Mouse (Mus musculus) E14TG2a.4 (cell line): ENCODE results near the gene Gorasp1.
A peak's percentile ranks its signal among the peaks of the same experiment; 100 is the strongest.

Source experiments
- H3K27me3 ChIP-seq: 2 replicates; pipeline ENCODE4 v1.6.1; 2014; ENCODE audit warnings: low read length, control low read depth; ENCODE audit not compliant: insufficient read depth
- H3K36me3 ChIP-seq: 2 replicates; pipeline ENCODE4 v1.6.1; 2014; ENCODE audit warnings: low read length, control low read depth; ENCODE audit not compliant: insufficient read depth
- H3K4me1 ChIP-seq: replicated peaks from 2 replicates; pipeline ENCODE4 v1.6.1; 2014; ENCODE audit warnings: low read depth, low read length, control low read depth
- H3K4me3 ChIP-seq: replicated peaks from 2 replicates; pipeline ENCODE4 v1.5.1; 2014; ENCODE audit warnings: mild to moderate bottlenecking, low read length
- H3K9me3 ChIP-seq: 2 replicates; pipeline ENCODE4 v1.6.1; 2014; ENCODE audit warnings: low read length, control low read depth
- CTCF ChIP-seq: conservative IDR thresholded peaks from 2 replicates; pipeline ENCODE4 v1.5.1; 2014; ENCODE audit warnings: low read length
- NANOG ChIP-seq: IDR thresholded peaks from 2 replicates; pipeline ENCODE4 v1.6.1; 2014; ENCODE audit warnings: borderline replicate concordance, low read length, mixed read lengths
- POU5F1 ChIP-seq: IDR thresholded peaks from 2 replicates; pipeline ENCODE4 v1.6.1; 2014; ENCODE audit warnings: low read length, borderline replicate concordance

Gorasp1 gene

DNA sequence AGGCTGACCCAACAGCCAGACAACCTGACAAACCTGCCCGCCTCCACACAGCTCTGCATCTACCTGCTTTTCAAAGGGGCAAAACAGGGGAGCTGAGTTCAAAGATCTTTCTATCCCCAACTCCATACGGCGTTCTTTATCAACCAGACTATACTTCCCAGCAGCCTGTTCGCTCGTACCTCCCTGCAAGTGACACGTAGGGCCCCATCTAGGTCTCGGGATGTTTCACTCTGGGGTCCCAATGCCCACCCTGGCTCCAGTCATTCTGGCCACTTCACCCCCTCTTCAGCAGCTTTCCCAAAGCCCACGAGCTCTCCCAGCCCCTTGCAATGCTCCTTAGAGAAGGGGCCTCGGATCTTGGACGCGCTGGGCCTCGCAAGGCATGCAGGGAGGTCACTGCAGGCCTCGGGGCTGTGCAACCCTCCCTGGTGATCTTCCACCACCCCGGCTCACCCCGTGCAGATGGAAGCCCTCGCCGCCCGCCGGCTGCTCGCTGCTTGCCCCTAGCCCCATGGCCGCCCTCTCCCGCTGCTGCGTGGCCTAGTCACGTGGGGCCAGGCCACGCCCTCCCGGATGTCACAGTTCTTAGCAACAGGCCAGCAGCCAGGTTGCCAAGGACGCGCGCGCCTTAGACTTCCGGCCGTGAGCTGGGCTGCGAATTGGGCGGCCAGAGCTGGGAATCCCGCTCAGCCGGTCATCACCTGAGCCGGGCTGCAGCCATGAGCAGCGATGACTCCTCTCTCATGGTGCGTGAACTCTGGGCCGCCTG, at the start of gene Gorasp1, which contains the start of gene Ttc21a:
Gene Gorasp1 (minus strand): TSS at position 561 of the 769 bp plus-strand sequence.
Gene Ttc21a (plus strand): TSS at position 602 of the 769 bp plus-strand sequence.
- peaks cover 17% of the 10 kb centered on the region for H3K36me3 ChIP-seq
- no peaks in the 10 kb centered on the region for H3K9me3 ChIP-seq
- peaks cover 6% of the 10 kb centered on the region for H3K27me3 ChIP-seq
- TF ChIP-seq POU5F1 = no peak
- TF ChIP-seq NANOG = no peak
- peak within 1 kb of the TSS; percentile 89 for H3K4me3 ChIP-seq
- peaks cover 79% of the 10 kb centered on the region for H3K4me1 ChIP-seq

- Histone ChIP-seq H3K36me3 (0 out of 2 replicates have a peak, but pooled peaks cover under 1% of the 10 kb centered on the region), H3K4me1 (peaks cover 67% of the 10 kb centered on the region), H3K9me3 (no peaks in the 10 kb centered on the region), H3K27me3 (no peaks in the 10 kb centered on the region), H3K4me3 (no peak overlapping the region)
- TF ChIP-seq NANOG (no peak), POU5F1 (no peak), CTCF (no peak)
These were observed 48.7 kb upstream of the Gorasp1 start for GRCm38 (mm10) chr9:119985881-119986574.

DNA sequence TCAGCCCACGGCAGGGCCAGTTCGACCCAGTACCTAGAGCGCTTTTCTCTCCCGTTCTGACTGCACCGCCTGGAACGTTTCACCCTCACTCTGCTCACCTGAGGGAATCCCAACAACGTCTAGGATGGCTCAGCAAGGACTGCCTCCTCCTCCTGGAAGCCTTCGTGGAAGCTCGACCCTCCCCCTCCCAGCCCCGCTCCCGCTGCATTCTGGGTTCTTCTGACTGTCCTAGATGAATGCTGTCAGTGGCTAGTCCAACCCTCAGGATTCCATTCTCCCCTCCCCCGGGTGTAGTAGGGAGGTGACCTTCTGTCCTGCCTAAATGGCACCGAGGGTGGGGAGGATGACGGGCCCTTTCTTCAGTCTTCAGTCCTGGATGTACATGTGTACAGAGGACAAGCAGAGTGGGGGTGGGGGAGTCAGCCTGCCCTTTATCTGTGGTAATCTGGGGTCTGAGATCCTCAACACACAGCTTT, 47.2 kb upstream of the Gorasp1 start, which contains the start of gene Csrnp1:
Gene Csrnp1 (minus strand): TSS at position 123 of the 476 bp plus-strand sequence.
- H3K9me3 ChIP-seq = no peaks in the 10 kb centered on the region
- peak within 1 kb of the TSS; percentile 91 for H3K4me3 ChIP-seq
- peaks cover 79% of the 10 kb centered on the region for H3K4me1 ChIP-seq
- TF ChIP-seq CTCF (no peak), POU5F1 (no peak), NANOG (no peak)
- H3K27me3 ChIP-seq = no peaks in the 10 kb centered on the region
- peaks cover 12% of the 10 kb centered on the region for H3K36me3 ChIP-seq

DNA sequence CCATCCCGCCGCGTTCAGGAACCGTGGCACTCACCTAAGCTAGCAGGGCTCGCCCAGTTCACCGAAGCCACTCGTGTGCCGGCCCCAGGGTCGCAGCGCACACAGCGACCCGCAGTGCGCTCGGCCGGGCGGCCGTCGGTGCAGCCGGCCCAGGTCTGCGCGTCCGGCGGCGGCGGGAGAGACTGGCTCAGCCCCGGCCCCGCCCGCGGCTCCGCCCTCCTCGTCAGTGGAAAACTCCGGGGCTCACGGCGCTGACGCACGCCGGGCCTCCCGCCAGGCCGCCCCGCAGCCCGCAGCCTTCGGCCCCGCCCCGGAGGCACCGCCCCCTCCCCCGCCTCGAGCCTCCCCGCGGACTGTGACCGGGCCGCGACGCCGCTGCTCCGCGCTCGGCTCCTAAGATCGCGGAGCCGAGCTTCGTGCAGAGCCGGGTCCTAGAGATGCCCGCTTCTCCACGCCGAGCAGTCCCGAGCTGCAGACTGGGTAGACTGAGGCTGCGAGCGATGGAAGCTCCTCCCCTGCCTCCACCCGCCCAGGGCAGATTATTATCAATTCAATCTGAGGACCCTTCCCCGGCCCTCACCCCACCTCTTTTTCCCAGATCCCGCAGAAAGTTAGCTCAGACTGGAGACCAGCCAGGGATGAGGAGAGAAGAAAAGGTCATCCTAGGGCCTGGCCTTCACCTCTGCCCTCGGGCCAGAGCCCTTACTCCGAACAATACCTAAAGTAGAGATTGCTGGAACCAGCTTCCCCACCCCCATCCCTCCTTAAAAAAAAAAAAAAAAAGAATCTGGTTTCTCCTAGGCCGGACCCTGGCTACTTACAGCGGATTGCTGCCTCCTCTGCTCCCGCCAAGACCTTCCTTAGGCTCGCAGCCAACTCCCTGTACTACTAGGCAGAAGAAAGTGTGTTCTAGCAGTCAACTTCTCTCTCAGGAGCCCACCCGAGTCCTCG, 46.5 kb upstream of the Gorasp1 start:
- Histone ChIP-seq H3K27me3 (no peaks in the 10 kb centered on the region), H3K36me3 (peaks cover 18% of the 10 kb centered on the region), H3K9me3 (no peaks in the 10 kb centered on the region), H3K4me3 (peak overlapping the region; percentile 91), H3K4me1 (peaks cover 82% of the 10 kb centered on the region)
- TF ChIP-seq CTCF (no peak), POU5F1 (no peak), NANOG (no peak)

DNA sequence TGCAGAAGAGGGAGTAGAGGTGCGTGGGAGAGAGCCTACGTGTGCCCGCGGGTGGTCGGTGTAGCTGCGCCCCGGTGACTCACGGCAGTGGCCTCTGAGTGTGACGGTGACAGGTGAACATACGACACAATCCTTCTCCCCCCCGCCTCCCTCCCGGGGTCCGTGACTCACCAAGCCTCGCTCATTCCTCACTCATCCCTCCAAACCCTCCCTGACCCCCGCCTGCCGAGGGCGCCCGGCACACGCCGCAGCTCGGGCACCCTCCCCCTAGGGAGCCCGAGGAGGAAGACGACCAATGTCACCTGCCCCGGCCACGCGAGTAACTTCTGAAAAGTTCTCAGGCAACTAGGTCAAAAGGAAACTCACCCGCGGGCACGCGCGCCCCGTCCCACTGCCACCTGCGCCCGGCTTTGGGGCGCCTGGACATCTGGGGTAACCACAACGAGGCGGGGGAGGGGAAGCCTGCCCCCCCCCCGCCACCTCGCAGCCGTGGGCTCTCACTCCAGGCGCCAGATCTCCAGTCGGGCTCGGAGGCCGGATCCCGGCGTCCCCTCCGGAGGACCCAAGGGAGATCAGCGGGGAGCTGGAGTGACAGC, 45.7 kb upstream of the Gorasp1 start:
- Histone ChIP-seq H3K9me3 (no peaks in the 10 kb centered on the region), H3K4me3 (peak overlapping the region; percentile 91), H3K4me1 (peaks cover 84% of the 10 kb centered on the region), H3K36me3 (peaks cover 18% of the 10 kb centered on the region), H3K27me3 (no peaks in the 10 kb centered on the region)
- no peak for TF ChIP-seq NANOG
- TF ChIP-seq POU5F1 = no peak
- TF ChIP-seq CTCF = no peak

GRCm38 (mm10) chr9:119982241-119982811, 45.0 kb upstream of the Gorasp1 start:
- no peaks in the 10 kb centered on the region for H3K27me3 ChIP-seq
- H3K36me3 ChIP-seq = peaks cover 18% of the 10 kb centered on the region
- peak overlapping the region; percentile 91 for H3K4me3 ChIP-seq
- TF ChIP-seq NANOG (no peak), POU5F1 (no peak), CTCF (no peak)
- peaks cover 84% of the 10 kb centered on the region for H3K4me1 ChIP-seq
- H3K9me3 ChIP-seq = no peaks in the 10 kb centered on the region
